Mouse (Mus musculus) right cerebral cortex, postnatal 36 days (tissue): ENCODE measurements at regions not wholly inside any gene's neighbourhood (a gene's known extent, or its start where the extent isn't known, plus 50 kb on each side); places are given as distances from the start of the nearest gene placed in this dataset.
A peak's percentile ranks its signal among the peaks of the same experiment; 100 is the strongest.

Experiments used
- DNase-seq, 2 experiments: peaks; one replicate each; pipeline ENCODE4 v3.0.0; 2022; ENCODE audit warnings: low spot score in 2 of 2, mixed read lengths in 1 of 2

DNA sequence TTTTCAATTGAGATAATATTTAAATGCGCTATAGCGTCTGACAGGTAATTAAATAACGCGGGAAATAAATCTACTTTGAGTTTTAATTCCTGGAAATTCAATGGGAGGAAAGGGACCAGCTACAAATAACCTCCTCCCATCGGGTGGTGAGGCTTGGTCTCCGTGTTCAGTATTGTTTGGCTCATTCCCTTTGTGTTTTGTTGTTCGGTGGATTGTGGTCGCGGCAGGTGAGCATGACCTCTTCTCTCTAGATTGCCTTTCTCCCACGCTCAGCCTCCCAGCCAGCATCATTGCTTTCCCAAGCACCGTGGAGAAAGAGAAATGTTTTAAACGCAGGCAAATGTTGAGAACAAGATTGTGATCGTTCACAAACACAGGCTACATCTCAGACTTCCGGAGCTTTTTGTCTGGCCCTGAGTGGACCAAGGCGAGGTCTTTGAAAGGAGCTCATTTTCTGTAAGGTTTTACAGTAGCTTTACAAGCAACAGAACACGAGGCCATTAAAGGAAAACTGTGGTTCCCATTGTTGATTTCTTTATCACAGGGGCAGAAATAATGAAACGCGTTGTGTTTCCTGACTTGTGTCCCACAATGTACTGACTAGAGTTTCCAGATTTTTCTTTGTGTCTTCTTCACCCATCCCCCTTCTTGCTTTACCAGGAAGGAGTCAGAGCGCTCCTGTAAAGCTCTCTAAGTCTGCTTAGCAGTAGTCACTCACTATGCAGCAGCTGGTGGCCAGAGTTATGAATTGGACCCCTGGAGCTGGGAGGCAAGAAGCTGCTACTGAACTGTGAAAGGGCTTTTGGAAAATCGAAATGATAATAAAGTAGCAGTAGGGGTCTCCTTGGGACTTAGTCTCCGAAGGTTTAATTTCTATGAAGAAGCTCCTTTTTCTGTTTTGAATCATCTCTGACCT, 337.7 kb downstream of the Galc start:
- no peak for DNase-seq

DNA sequence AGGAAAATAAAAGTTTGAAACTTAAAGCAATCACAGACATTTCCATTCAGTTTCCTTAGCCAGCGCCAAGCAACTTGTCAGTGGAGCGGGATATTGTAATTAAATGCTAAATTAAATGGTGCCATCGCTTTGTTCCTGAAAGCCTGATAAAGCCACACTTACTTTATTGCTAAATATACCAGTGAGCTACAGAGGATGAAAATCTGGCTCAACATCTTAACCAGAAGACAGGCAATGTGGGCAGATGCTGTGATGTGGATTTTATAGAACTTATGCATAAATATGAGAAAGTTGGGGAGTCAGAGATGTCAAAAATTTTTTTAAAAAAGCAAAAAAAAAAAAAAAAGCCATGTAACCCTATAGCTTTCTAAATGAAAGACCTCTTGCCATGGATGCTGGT, 340.8 kb downstream of the Galc start:
- peak in 1 of 2 experiments; percentile 22 for DNase-seq

DNA sequence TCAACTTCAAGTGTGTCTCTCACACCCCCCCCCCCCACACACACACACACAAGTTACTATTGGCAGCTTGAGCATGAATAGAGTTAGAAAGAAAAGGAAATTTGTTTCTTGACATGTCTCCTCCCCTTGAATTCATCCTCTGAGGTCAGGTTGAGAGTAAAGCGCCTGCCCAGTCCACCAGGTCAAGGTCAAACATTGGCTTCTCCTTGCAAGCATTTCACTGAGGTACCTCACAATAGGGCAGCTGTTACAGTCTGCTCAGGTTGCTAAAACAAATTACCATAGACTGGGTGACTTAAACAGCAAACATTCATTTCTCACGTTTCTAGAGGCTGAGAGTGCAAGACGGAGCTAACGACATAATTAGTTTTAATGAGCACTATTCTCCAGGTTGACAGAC, 344.2 kb downstream of the Galc start:
- DNase-seq = no peak

DNA sequence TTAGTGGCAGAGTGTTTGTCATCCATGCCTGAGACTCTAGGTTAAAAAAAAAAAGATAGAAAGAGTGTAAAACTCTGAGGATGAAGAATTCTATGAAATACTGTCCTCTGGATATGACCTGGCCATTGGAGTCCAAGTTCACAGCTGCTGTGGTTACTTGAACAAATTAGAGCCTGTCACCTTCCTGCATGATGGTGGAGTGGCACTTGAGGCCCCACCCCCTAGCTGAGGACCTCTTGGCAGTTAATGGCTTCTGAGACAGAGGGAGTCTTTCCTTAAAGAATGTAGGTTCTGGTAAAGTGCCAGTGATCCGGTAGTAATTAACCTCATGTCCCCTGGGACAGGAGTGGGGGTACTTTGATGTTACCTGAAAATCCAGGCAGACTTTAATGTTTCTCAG, 346.5 kb downstream of the Galc start:
- no peak for DNase-seq

DNA sequence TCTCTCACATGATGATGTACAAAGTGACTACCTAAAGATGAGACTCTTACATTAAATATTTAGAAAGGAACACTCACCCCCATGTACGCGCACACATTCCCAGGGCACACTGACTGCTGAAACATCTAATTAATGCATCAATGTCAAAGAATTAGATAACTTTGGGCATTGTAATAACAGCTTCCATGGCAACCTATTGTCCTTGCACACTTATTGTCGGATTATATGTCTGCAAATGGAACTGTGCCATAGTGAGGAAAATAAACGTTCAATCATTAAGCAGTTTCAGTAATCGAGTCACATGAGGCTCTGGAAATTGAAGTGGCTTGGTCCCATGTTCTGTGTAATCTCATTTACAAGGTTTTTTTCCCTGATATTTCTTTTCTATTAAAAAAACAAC, 360.0 kb downstream of the Galc start:
- DNase-seq = no peak

DNA sequence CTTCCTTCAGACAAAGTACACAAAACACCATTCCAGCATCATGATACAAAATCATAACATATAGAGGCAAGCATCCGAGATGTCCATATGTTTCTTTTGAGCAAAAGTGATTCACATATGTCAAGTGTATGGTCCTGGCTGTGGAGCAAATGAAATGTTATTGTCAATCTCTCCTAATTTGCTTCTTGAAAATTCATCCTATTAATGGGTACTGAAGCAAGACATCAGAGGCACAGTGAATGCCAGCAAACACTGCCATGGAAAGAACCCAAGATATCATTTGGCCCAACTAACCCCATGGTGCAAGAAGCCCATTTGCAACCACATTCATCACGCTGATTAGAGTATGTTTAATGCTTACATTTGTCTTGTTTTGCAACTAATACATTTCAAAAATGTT, 361.1 kb downstream of the Galc start:
- DNase-seq = no peak

DNA sequence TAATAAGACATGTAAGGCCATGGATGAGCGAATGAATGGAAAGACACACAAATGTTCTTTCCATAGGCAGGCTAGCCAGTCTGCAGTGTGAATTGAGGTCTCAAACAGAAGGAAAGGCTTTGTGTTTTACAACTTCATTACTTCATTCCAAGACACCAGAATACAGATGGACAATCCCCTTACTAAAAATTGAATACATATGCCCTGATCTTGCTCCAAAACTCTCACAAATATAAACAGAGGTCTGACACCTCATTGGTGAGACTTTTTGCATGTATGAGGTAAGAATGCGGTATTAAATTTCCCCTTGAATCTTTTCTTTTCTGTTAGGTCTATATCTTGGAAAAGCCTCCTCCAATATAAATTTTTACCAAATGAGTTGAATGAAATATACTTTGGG, 363.3 kb downstream of the Galc start:
- DNase-seq = no peak

DNA sequence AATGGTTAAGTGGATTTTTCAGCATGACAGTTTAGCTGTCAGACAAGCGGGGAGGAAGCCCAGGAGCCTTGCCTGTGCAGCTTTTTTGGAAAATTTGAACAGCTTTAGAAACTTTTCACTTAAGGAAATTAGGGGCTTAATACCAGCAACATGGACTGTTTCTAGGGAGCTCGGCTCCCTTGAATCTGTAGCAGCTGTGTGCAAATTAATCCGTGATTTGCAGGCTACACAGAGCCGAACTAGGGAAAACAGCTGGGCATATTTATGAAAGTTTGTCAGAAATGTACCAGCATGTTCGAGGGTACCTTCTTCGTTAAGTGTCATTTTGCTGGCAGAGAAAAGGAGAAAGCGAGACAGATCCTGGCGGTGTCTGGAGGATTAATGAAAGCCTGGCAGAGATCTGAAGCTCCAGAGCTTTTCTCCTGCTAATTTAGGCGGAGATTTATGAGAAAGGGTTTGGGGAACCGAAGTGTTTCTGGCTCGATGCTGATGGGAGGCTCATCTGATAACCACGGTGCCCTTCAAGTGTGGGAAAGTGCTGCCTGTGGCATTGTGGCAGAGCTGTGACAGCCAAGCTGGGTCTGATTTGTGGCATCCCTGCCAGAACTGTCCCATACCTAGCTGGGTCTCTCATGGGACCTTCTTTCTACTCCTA, 370.3 kb downstream of the Galc start:
- no peak for DNase-seq

DNA sequence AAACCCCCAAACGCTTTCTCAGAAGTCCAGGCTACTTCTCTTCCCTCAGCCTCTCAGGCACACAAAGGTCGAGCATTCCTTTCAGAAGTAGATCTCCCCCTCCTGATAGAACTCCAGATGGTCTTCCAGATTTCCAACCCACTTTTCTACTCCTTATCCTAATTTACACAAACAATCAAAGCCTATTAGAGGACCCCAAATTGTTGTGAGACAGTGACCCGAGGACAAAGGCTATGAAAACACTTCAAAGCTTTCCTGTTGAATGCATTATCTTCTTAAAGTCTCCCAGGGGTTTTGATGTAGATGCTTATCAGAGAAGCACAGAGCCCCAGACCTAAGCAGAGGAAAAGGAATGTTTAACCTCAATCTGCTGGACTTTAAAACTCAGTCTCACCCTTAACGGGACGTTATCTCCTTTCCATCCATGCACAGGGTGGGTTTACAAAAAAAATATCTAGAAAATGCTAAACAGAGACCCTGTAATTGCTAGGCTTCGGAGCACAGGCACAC, 370.9 kb downstream of the Galc start:
- DNase-seq = no peak

DNA sequence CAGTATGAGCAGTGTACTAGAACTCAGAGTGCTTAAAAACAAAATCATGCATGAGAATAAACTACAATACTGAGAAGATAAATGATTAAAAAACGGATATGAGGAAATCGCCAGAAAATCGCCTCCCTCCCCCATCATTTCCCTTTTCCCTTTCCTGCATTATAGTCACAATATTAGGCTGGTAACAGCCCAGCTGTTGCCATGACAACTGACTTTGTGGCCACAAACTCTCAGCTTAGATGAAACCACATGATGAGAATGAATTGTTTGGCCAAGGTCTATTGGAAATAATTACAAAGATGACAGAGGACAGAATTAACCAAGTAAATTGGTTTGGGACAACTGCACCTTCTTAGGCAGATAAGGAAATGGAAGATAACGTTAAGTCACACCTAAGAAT, 376.8 kb downstream of the Galc start:
- no peak for DNase-seq

DNA sequence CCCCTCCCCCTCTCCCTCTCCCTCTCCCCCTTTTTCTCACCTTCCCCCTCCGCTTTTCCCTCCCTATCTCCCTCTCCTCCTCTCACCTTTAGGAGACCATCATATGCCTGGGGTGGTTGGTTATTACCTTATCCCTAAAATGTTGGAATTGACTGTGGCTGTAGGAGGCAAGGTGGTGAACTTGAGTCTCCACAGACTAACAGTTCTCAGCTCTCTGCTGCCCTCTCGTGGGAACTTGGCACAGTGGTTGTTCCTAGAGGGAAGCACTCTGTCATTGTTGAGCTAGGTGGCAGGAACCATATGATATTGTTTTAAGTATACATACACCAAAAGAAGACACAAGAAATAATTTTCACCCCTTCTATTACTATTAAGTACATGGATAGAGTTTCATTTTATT, 386.9 kb downstream of the Galc start:
- DNase-seq = peak; percentile 57 to 62

DNA sequence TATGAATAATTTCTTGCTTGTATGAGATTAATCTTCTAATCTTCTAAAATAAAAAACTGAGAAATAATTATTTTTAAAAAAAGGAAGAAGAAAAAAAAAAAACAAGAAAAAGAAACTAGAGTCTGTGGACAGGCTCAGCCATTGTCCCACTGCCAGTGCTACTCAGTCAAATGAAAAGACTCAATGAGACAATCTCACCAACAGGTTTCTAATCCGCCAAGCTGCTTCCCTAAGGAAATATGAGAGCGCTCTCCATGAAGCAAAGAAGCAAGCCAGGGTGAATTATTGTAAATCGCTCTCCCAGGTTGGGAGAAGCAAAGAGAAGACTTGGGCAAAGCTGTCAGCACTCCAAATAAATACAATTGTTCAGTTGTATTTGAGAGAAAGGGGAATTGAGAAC, 396.3 kb downstream of the Galc start:
- no peak for DNase-seq

DNA sequence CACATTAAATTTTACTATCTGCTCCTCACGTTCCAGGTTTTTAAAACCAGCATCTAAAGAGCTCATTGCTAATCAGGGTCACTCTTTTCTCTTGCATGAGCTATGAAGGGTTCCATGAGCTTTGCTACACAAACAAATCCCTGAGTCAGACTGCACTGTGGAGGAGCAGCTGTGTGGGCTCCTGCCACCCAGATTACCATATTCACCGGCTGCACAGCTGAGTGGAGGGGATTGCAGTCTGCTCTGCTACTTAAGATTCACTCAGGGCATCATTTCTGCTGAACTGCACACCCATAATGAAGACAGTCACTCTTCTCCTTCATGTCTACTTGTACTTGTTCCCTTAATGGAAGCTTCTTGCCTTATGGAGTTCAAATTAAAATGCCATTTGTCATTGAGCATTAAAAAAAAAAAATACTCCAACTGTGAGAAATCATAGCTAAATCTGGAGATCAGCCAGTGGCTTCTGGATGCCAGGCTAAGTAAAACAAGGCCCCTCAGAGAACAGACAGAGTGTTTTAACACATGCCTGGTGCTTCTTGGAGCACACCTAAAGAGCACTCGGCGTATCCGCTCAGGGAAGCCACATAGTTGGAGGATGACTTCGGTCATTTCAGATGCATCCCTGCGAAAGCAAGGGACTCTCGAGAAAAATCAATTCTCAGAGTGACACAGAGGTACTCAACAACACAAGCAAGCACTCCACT, 422.9 kb downstream of the Galc start:
- peak; percentile 47 to 51 for DNase-seq

DNA sequence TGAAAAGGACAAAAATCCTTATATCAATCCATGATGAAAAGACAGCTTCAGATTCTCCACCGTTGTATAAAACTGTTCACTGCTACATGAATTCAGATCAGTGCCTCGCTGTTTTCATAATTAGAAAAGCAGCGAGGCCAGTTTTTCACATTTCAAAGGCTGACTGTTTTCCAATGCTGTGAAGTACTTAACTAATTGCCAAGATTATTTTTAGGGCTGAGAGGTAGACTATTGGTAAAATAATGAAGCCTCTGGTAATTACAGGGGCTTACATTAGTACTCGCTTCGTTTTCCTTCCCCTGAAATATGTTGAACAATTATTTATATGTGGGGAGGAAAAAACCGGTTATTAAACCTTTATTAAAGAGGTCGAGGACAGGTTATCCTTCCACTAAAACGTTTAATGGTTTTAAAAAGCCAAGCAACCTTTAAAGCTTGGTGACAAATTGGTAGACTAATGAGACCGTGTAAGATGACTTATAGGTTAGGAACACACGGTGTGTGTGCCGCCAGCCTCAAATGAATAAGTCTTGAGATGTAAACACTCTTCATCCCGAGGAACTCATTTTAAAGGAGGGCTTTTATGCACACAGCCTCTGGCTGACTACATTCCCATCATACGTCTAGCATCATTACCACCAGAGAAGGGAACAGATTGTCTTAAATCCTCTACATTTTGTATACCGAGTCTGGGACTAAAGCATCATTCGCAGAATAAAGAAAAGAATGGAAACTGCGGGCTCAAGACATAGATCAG, 465.7 kb downstream of the Galc start:
- no peak for DNase-seq

DNA sequence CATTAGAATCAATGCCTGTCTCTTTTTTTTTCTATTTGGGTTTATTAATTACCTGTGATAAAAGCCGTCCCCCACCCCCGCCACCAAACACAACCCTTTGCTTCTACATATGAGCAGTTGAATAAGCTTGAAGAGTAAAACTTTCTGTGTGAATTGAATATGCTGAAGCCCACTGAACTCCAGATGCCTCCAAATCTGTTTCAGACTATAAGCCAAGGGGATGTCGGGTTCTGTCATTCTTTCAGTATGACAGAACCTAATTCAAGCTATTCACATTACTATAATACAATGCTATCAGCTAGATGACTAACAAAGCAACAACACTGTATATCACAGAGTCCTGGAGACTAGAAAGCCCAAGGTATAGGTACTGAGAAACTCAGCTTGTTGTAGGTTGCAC, 475.8 kb downstream of the Galc start:
- DNase-seq = no peak

DNA sequence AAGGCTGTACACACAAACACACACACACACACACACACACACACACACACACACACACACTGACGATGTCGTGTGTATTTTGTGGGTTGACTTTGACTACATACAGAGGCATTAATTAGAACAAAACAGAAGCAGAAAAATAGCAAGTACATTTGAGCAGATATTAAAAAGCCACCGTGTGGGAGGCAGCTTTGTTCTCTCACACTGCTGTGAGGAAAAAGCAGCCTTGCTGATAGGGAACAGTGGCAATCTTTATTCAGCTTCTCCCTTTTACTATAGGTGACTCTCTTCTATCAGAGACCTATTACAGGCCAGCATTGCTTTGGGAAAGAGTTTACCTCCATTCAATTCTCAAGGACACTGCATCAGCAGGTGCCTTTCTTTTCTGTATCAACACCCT, 500.1 kb downstream of the Galc start:
- DNase-seq = peak; percentile 9 to 22

DNA sequence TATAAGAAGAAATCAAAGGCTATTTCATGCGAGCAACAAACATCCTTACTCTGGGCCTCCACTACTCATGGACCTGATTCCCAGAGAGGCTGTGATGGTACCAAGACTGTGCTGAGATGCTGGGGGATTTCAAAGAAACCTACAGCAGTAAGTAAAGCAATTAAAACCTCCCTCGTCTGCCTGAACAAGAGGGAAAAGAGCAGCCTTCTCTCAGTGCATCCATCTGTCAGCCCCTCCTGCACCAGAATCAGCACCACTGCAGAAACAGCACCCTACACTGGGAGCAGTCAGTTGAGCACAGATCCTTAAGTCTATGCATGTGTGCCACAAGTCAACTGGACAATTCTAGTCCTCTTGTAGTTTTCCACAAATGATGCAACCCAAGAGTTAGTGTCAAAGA, 500.6 kb downstream of the Galc start:
- DNase-seq = no peak

DNA sequence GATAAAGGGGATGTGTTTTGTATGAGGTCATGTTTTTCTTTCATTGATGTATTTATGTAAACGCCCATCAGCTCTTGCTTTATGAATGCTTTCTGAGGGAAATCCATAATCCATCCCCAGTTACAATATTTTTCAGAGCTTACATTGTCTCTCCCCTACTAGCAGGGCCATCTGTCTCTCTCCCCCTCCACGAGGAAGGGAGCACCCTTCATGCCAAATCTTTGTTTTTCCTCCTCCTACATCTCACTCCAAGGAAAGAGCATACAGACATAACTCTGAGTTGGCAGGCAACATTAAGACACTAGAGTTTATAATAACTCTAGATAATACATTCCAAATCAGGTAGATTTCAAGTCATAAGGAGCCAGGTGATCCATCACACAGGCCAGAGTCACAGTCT, 509.1 kb downstream of the Galc start:
- DNase-seq = peak in 1 of 2 experiments; percentile 30

DNA sequence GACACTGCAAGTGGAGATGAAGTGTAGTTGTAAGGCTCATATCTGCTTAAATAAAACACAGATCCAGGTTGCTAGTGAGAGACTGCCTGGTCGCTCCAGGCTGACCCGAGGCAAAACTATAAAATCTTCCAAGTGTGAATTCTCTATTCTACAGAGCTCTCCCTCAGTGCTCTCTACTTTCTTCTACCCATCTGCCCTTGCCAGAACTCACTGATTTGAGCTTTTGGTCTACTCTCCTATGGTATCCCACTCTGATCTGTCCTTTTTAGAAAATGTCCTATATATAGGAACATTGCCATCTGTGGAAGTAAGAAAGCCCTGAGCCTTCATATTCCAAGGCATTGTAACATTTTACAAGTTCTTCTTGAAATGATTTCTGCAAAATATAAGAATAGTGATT, 518.3 kb downstream of the Galc start:
- no peak for DNase-seq

DNA sequence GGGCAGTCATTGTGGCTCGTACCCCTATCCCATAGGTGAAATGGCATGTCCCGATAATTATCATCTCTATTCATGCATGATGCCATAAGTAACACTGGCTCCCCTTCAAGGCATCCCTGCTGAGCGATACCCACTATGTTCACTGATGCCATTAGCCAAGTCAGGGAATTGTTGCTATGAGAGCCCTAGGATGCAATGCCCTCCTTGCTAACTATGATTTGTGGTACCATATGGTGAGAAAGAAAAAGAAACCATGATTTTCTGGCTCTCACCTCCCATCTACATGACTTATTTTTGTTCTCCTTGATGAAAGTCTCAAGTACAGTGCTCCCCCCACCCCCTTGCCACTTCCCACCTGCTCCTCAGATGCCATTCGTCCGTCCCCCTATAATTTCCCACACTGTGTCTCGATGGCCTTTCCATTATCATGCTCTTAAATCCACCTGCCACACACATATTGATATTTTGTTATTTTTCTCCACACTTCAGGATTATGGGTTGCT, 527.1 kb downstream of the Galc start:
- peak in 1 of 2 experiments; percentile 8 for DNase-seq

DNA sequence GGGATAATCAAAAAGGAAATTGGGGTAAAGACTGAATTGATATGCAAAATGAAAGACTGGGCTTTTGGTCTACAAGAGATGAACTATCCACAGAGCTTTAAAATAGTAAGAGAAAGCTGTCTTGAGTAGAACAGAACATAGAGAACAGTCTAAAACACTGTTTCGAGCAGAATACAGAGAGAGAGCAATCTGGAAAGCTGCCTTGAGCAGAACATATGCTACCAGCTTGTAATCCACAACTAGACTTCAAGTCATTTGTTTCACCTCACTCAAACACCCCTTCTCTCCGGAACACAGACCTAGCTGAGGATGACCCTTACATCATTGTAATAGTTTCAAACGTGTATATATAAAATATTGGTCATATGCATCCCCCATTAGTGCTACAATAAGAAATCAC, 538.7 kb downstream of the Galc start:
- no peak for DNase-seq

DNA sequence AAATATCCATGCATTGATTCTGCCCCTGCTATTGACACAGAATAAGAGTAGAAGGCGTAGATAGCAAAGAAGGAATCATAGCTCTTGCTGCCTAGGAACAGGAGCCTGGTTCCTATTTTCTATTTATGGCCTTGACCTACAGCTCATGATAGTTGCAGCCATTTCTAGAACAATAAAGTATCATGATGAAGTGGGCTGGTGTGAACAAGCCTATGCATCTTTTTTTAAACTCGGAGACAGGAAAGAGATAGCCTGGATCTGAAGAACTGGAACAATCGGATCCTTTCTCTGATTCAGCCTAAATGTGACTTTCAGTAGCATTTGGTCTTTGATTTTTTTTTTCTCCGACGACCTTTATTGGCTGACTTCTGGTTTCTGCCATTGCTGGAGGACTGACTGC, 541.4 kb downstream of the Galc start:
- no peak for DNase-seq
